Mouse (Mus musculus) Patski (cell line): ENCODE results near the gene Usp36. TPM values are rescaled to one million over a fixed set of nuclear protein-coding genes. Genes with fewer than 3 reads are reported as not detected.

Experiments used
- ATAC-seq: fragments of 100-300 bp; one replicate; pipeline ENCODE4 v1.8.0; 2021
- CTCF ChIA-PET: fragments of 350-600 bp; sonication (Branson Sonifier 250); formaldehyde crosslinking; loops from one replicate; lab custom pipeline; 2022; ENCODE audit warnings: inconsistent platforms; lab: Charles Lee
- POLR2A ChIA-PET: fragments of 350-600 bp; sonication (Branson Sonifier 250); formaldehyde crosslinking; loops from one replicate; lab custom pipeline; 2022; ENCODE audit warnings: antibody characterized with exemption, inconsistent platforms; lab: Charles Lee
- DNase-seq: peaks from one replicate; pipeline ENCODE4 v3.0.0-alpha.2; 2011; ENCODE audit warnings: low read depth, low spot score
- H3K27me3 ChIP-seq: fragments of 371-371 bp; one replicate; pipeline ENCODE4 v1.5.1; 2021
- CTCF ChIP-seq: fragments of 100-300 bp; IDR thresholded peaks from one replicate; pipeline ENCODE4 v1.5.1; 2021
- in situ Hi-C: fragments of 300-500 bp; cut with MboI; formaldehyde crosslinking; loops from 3 replicates; pipeline ENCODE4 v1.11.1; 2018; ENCODE audit warnings: low pct_unique_long_range_greater_than_20kb, mixed read lengths
- polyA plus RNA-seq: library from polyadenylated mRNA; unstranded; gene quantifications from one replicate; pipeline ENCODE4 v1.2.3, GENCODE M21; 2021

Usp36 gene
- polyA plus RNA-seq, 1 experiment from 2014 or later: 26.0 TPM

DNA sequence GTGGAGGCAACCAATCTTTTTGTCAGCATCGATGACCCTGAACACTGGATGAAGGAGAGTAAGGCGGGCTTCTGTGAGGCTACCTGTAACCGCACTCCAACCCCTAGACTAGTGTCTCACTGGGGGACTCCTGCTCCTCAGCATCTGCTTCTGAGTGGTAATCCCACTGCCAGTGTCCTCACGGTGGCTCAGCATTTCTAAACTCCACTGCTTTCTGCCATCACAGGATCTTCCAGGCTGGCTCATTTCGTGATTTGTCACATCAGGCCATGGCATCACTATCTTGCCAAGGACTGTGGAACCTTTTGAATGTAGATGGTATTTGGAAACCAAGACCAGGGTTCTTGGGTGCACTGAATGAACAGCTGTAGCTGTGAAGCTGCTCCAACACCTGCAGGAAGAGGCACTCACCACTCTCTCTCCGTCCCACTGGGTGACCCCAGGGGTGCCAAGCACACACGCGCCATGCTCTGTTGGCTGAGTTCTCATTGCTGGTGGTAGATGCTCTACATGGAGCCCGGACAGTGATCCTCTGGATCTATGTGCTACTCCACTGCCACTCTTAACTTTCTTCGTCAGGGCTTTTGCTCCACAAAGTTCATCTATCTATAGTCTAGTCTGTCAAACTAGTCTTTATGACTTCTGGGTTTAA is 66.5 kb downstream of the Usp36 start:
- DNase-seq (no peak), ATAC-seq (no peak)
- no peak for TF ChIP-seq CTCF
- POLR2A ChIA-PET: no interaction called here
- in situ Hi-C loops: no loop called here
- no peaks in the 10 kb centered on the region for H3K27me3 ChIP-seq
- CTCF ChIA-PET: interaction anchor here (1.4 kb wide), 1 partner anchor 14 kb away, joined by 3 read pairs; no protein-coding TSS in a partner anchor

DNA sequence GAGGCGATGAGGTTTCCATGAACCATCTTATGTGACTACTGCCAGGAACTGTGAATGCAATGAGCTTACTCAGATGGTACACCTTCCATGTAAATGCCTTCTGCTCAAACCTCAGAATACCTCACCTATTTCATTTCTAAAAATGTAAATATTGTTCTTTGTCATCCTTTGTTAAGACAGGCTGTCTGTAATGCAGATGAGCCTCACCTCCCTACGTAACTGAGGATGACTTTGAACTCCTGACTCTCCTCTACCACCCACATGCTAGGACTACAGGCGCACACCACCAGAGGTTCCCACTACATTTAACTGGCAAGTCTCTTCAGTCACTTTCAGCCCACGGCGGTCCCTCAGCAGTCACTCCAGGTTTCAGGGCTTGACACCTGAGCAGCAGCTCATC is 67.1 kb downstream of the Usp36 start:
- POLR2A ChIA-PET: no interaction called here
- DNase-seq (no peak), ATAC-seq (no peak)
- H3K27me3 ChIP-seq: no peaks in the 10 kb centered on the region
- in situ Hi-C loops: no loop called here
- no peak for TF ChIP-seq CTCF
- CTCF ChIA-PET: interaction anchor here (1.4 kb wide), 1 partner anchor 15 kb away, joined by 3 read pairs; no protein-coding TSS in a partner anchor

DNA sequence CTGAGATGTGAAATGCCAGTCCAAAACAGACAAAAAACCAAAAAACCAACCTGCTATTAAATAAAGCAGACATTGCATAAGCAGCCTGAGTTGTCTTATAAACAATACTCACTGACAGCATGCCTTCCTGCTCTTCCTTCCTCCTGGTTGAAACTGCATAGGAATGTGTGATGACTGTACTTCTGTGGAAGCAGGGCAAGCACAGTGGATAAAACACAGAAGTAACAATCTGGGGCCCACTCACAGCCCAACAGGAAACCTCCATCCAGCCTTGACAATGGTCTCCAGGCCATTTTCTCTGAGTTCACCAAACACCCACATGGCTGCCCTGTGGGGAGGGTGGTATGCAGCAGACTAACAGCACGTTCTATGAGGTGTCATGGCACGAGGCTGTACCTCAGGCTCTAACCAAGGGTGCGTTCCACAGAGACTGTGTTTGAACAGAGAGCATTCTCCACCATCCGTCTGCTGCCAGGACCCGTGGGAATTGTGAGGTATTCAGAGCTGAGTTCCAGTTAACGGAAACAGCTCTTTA is 67.6 kb downstream of the Usp36 start:
- in situ Hi-C loops: no loop called here
- ChIA-PET POLR2A (no interaction called here), CTCF (no interaction called here)
- no peak for TF ChIP-seq CTCF
- ATAC-seq (no peak), DNase-seq (no peak)
- H3K27me3 ChIP-seq: no peaks in the 10 kb centered on the region

DNA sequence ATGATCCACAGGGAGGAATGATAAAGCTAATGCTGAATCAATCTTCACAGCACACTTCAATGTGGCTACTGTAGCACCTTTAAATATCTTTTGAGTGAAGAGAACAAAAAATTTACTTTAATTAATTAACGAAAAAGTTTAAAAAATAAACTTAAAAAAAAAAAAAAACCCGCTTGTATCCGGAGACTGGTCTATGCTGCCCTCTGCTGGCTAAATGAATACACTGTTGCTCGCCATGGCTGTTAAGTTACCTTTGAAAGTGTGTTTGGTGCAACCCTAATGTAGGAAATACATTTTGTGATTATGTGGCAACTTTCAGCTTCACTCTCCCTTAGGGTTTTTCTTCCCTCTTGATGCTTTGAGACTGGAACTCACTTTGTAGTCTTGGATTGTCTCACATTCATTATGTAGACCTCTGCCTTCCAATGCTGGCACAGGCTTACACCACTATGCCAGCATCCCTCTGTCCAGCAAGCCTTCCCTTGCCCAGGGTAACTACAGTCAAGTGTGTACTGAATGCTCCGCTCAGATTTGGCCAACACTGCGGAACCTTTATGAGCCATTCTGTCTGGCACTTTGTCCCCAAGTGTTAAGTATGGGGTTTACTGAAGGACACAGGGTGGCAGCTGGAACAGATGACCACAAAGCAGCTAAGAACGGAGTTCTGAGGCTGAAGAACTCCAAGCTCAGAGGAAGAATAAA is 69.3 kb downstream of the Usp36 start:
- peak; percentile 75 for TF ChIP-seq CTCF
- CTCF ChIA-PET: interaction anchor here (0.7 to 4.2 kb wide), 12 partner anchors 9 to 117 kb away, joined by 3 to 13 read pairs (median 5); no protein-coding TSS in a partner anchor
- POLR2A ChIA-PET: interaction anchor here (0.7 kb wide), 1 partner anchor 28 kb away, joined by 4 read pairs; no protein-coding TSS in a partner anchor
- ATAC-seq: no peak
- in situ Hi-C loops: no loop called here
- H3K27me3 ChIP-seq: no peaks in the 10 kb centered on the region
- DNase-seq: no peak

DNA sequence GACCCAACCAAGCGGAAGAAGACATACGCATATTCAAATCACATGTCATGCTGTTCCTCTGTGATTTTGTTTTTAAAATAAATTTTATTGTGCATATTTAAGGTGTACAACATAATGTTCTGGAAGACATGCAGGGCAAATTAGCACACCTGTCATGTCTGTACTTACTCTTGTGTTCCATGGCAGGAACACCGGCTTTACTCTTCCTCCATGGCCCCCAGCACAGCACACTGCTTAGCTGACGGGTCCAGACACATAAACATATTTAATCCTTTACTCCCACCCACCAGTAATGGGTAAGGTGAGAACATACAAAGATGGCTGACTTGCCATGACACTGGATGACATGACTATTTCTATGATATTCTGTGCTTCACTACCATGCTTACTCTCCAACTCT is 71.0 kb downstream of the Usp36 start:
- TF ChIP-seq CTCF: no peak
- no peak for DNase-seq
- H3K27me3 ChIP-seq: no peaks in the 10 kb centered on the region
- POLR2A ChIA-PET: interaction anchor here (1.4 kb wide), 1 partner anchor 49 kb away, joined by 3 read pairs; no protein-coding TSS in a partner anchor
- no peak for ATAC-seq
- in situ Hi-C loops: loop anchor here (5.0 kb wide), 2 partner anchors 112 to 352 kb away; no protein-coding TSS in a partner anchor
- CTCF ChIA-PET: interaction anchor here (1.6 to 4.2 kb wide), 2 partner anchors 28 to 115 kb away, joined by 4 to 13 read pairs; no protein-coding TSS in a partner anchor

GRCm38 (mm10) chr11:118216468-118216867 is 73.6 kb downstream of the Usp36 start:
- in situ Hi-C loops: loop anchor here (5.0 kb wide), 2 partner anchors 109 to 349 kb away; no protein-coding TSS in a partner anchor
- ATAC-seq (no peak), DNase-seq (no peak)
- CTCF ChIA-PET: interaction anchor here (1.1 to 1.5 kb wide), 2 partner anchors 8 to 113 kb away, joined by 3 read pairs; no protein-coding TSS in a partner anchor
- POLR2A ChIA-PET: no interaction called here
- TF ChIP-seq CTCF: no peak
- no peaks in the 10 kb centered on the region for H3K27me3 ChIP-seq

GRCm38 (mm10) chr11:118215928-118216458 is 74.1 kb downstream of the Usp36 start:
- ATAC-seq: peak; percentile 22
- in situ Hi-C loops: loop anchor here (5.0 kb wide), 2 partner anchors 109 to 349 kb away; no protein-coding TSS in a partner anchor
- ChIA-PET POLR2A (interaction anchor here (0.7 kb wide), 1 partner anchor 37 kb away, joined by 3 read pairs; no protein-coding TSS in a partner anchor), CTCF (interaction anchor here (0.9 kb wide), 1 partner anchor 100 kb away, joined by 3 read pairs; no protein-coding TSS in a partner anchor)
- no peak for TF ChIP-seq CTCF
- H3K27me3 ChIP-seq: no peaks in the 10 kb centered on the region
- no peak for DNase-seq

DNA sequence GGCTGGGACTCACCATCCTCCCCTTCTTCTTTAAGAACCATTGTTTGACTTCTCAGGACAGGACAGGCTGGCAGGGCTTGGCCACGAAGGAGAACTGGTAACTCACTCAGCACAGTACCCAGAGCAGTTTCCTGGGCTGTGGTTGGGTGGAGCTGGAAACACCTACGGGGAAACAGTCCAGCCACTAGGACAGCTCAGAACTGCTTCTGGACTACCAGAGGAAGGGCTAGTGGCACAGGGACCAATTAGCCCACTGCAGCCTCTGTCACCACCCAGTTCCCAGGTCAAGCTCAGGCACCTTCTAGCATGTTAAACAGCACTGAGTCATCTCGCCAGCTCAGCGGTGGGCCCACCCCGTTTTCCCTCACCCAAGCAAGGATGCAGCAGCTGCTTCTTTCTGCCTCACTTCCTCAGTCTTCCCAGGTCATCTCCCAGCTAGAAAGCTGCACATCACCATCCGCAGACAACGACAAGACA is 77.4 kb downstream of the Usp36 start:
- DNase-seq: no peak
- H3K27me3 ChIP-seq: no peaks in the 10 kb centered on the region
- in situ Hi-C loops: no loop called here
- POLR2A ChIA-PET: interaction anchor here (0.6 to 1.3 kb wide), 2 partner anchors 11 to 18 kb away, joined by 4 read pairs; no protein-coding TSS in a partner anchor
- peak; percentile 50 for ATAC-seq
- CTCF ChIA-PET: interaction anchor here (0.7 to 2.0 kb wide), 4 partner anchors 13 to 130 kb away, joined by 3 to 6 read pairs (median 4); no protein-coding TSS in a partner anchor
- TF ChIP-seq CTCF: no peak

GRCm38 (mm10) chr11:118211749-118212635 is 78.1 kb downstream of the Usp36 start:
- ATAC-seq (peak; percentile 57), DNase-seq (peak; percentile 74)
- CTCF ChIA-PET: interaction anchor here (0.7 to 2.0 kb wide), 7 partner anchors 14 to 129 kb away, joined by 3 to 6 read pairs (median 3); no protein-coding TSS in a partner anchor
- POLR2A ChIA-PET: interaction anchor here (0.5 to 1.3 kb wide), 3 partner anchors 10 to 19 kb away, joined by 3 to 7 read pairs (median 4); no protein-coding TSS in a partner anchor
- no peak for TF ChIP-seq CTCF
- in situ Hi-C loops: no loop called here
- H3K27me3 ChIP-seq: no peaks in the 10 kb centered on the region
